Mouse (Mus musculus) embryonic facial prominence, embryonic 13.5 days (tissue): ENCODE results near the gene 2200002J24Rik. TPM values are rescaled to one million over a fixed set of nuclear protein-coding genes. Genes with fewer than 3 reads are reported as not detected.
A peak's percentile ranks its signal among the peaks of the same experiment; 100 is the strongest.

Source experiments
- ATAC-seq: fragments of 200-750 bp; cut with Nextera tagmentation; 2 replicates; pipeline ENCODE4 v1.8.0; 2017; ENCODE audit warnings: low read depth; ENCODE audit not compliant: insufficient number of reproducible peaks, insufficient read depth, low FRiP score, low TSS enrichment
- H3K27ac ChIP-seq: fragments of 300-500 bp; sonication (generic); 2 replicates; pipeline ENCODE4 v1.5.1; 2015; ENCODE audit warnings: moderate library complexity, mild to moderate bottlenecking, inconsistent platforms
- H3K27me3 ChIP-seq: fragments of 300-500 bp; sonication (generic); 2 replicates; pipeline ENCODE4 v1.6.1; 2015; ENCODE audit warnings: mild to moderate bottlenecking, inconsistent platforms
- H3K36me3 ChIP-seq: fragments of 300-500 bp; sonication (generic); 2 replicates; pipeline ENCODE4 v1.6.1; 2015; ENCODE audit warnings: mild to moderate bottlenecking, inconsistent platforms
- H3K4me1 ChIP-seq: fragments of 300-500 bp; sonication (generic); 2 replicates; pipeline ENCODE4 v1.6.1; 2015; ENCODE audit warnings: inconsistent platforms
- H3K4me2 ChIP-seq: fragments of 300-500 bp; sonication (generic); 2 replicates; pipeline ENCODE4 v1.6.1; 2015; ENCODE audit warnings: moderate library complexity, mild to moderate bottlenecking, inconsistent platforms
- H3K4me3 ChIP-seq: fragments of 300-500 bp; sonication (generic); 2 replicates; pipeline ENCODE4 v1.5.1; 2015; ENCODE audit warnings: mild to moderate bottlenecking, inconsistent platforms
- H3K9ac ChIP-seq: fragments of 300-500 bp; sonication (generic); 2 replicates; pipeline ENCODE4 v1.6.1; 2015; ENCODE audit warnings: mild to moderate bottlenecking, inconsistent platforms
- H3K9me3 ChIP-seq: fragments of 300-500 bp; sonication (generic); 2 replicates; pipeline ENCODE4 v1.6.1; 2016; ENCODE audit warnings: inconsistent platforms
- WGBS: fragments of 180-500 bp; shearing (Covaris S2); methylation state at CpG from one replicate; pipeline ENCODE4 v1.1.7; 2015; ENCODE audit warnings: mixed read lengths; 5-methylcytosine and 5-hydroxymethylcytosine counted together
- polyA plus RNA-seq: library from polyadenylated mRNA; unstranded; fragments of >200 nt; fragmentation: Nextera tagmentation; extraction: Ambion mirVana; gene quantifications from 2 replicates; pipeline ENCODE4 v1.2.1, GENCODE M21; 2015

The 2200002J24Rik gene
- polyA plus RNA-seq, 1 experiment from 2014 or later: not detected

DNA sequence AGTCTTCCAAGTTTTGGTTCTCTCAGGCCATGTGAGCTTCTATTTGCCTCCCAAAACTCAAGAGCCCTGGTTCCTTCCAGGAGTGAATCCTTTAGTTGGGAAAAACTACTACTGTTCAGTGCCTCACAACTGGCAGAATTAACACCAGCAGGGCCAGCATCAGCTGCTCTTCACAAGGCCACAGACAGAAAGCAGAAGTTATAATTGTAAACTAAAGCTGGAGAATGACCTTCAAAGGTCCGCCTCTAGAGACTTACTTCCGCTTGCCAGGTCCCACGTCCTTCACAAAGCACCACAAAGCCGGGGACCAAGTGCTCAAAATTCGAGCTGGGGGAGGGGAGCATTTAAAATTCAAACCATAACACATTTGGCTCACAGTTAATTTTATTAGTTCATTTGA lies 625 bp upstream of the 2200002J24Rik start:
- H3K27me3 ChIP-seq: no peaks in the 10 kb centered on the region

DNA sequence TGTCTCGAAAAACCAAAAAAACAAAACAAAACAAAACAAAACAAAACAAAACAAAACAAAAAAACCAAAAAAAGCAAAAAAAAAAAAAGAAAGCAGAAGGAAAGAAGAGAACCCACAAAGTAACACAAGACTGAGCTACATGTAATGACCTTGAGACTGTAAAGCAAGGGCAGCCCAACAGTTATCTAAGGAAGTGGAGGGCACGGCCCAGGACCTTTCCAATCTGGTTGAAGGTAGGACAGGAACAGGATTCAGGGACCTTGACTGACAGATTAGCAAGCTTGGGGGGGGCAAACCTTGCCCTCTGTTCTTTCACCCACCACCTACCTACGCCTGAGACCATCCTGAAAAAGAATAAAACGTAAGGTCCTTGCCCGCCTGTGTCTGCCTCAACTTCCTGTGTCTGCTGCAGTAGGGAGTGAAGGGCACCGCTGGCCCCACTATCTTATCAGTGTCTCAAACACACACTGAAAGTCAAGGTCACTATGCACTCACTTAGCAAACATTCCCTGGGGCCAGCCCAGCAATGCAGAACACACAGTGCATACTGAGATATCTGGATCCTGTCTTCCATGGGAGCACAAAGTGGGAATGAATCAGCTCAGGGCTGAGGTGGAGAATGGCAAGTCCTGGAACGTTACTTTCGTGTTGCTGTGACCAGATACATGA lies 7.6 kb downstream of the 2200002J24Rik start:
- Histone ChIP-seq H3K4me3 (no peak overlapping the region), H3K9ac (no peak overlapping the region), H3K36me3 (no peaks in the 10 kb centered on the region), H3K27me3 (peaks cover 9% of the 10 kb centered on the region; the same call in 1 of the 2 replicates), H3K27ac (no peak overlapping the region), H3K4me2 (no peak overlapping the region), H3K9me3 (no peaks in the 10 kb centered on the region), H3K4me1 (no peaks in the 10 kb centered on the region)
- 76% methylated on average over 8 of the region's 8 CpGs for WGBS
- ATAC-seq: no peak

More for the DNA sequence above, 625 bp upstream of the 2200002J24Rik start:
- no peak for ATAC-seq
- Histone ChIP-seq H3K4me2 (no peak overlapping the region), H3K4me1 (no peaks in the 10 kb centered on the region), H3K9ac (no peak overlapping the region), H3K9me3 (no peaks in the 10 kb centered on the region), H3K27ac (no peak overlapping the region), H3K4me3 (no peak overlapping the region), H3K36me3 (no peaks in the 10 kb centered on the region)
- 54% methylated on average over 5 of the region's 5 CpGs for WGBS

DNA sequence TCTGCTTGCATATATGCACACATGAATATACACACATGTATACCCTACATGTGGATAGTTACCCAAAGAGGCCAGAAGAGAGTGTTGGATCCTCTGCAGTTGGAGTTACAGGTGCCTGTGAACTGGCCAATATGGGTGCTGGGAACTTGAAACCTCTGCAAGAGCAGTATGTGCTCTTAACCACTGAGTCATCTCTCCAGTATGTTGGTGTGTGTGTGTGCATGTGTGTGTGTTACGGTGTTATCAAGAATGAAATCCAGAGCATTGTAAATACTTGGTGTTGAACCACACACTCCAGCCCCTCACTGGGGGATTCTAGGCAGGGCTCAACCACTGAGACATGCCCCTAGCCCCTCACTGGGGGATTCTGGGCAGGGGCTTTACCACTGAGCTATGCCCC lies 8.7 kb downstream of the 2200002J24Rik start:
- Histone ChIP-seq H3K9me3 (no peaks in the 10 kb centered on the region), H3K9ac (no peak overlapping the region), H3K27me3 (peaks cover 13% of the 10 kb centered on the region; the same call in 1 of the 2 replicates), H3K4me3 (no peak overlapping the region), H3K4me2 (no peak overlapping the region), H3K4me1 (no peaks in the 10 kb centered on the region), H3K36me3 (no peaks in the 10 kb centered on the region), H3K27ac (no peak overlapping the region)
- ATAC-seq: no peak
- 93% methylated on average over 1 of the region's 1 CpGs for WGBS

DNA sequence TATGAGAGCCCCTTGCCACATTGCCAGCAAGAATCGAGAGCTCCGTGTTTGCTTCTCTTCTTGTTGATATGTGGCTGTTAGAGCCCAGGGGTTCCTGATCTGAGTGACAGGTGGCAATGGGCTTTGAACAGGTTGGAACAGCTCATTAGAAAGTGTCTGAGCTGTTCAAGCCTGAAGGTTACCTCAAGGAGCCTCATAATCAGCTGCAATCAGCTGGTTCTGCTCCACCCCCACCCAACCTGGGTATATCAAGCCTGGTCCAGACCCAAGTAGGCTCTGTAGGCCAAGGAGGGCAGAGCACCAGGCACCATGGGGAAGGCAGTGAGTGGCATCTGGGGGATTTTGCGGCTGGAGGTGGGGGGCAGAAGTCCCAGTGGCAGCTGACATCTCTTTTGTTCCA lies 13.2 kb downstream of the 2200002J24Rik start, which contains the start of gene Atp4a:
Gene Atp4a (plus strand): TSS at position 268 of the 400 bp plus-strand sequence.
- Histone ChIP-seq H3K27me3 (peaks cover 36% of the 10 kb centered on the region), H3K4me3 (no peak within 1 kb of the TSS), H3K4me2 (no peak within 1 kb of the TSS), H3K27ac (no peak within 1 kb of the TSS), H3K4me1 (peaks cover 4% of the 10 kb centered on the region; the same call in 1 of the 2 replicates), H3K9me3 (no peaks in the 10 kb centered on the region), H3K9ac (no peak within 1 kb of the TSS), H3K36me3 (no peaks in the 10 kb centered on the region)
- no peak for ATAC-seq
- WGBS: 86% methylated on average over 3 of the region's 3 CpGs

DNA sequence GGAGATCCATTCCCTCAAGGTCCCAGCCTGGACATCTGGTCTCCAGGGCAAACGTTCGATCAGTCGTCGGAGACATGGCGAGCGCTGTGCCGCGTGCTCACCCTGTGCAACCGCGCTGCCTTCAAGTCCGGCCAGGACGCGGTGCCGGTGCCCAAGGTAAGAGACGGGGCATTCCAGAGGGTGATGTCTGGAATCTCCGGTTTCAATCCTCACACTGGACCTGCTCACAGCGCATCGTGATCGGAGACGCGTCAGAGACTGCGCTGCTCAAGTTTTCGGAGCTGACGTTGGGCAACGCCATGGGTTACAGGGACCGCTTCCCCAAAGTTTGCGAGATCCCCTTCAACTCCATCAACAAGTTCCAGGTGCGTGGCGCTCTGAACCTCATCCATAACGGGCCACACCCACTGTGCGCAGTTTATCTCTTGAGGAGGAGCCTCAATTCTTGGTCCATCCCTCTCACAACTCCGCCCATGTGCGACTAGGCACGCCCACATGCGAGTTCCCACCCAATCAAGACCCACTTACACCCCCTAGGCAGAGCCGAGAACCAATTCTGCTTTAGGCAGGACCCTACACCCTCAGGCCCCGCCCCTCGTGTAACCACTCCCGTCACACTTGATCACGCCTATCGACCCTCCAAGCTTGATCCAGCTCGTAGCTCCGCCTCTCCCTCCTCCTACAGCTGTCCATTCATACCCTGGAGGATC lies 18.4 kb downstream of the 2200002J24Rik start:
- H3K27ac ChIP-seq: no peak overlapping the region

DNA sequence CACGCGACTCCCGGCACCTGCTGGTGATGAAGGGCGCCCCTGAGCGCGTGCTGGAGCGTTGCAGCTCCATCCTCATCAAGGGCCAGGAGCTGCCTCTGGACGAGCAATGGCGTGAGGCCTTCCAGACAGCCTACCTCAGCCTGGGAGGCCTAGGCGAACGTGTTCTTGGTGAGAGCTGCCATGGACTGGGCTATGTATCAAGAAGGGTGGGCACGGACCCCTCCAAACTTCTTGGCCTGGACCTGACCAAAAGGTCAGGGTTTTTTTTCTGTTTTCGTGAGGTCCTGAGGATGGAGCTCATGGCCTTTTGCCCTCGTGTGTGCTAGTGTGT lies 19.0 kb downstream of the 2200002J24Rik start:
- H3K4me2 ChIP-seq: peak overlapping the region; percentile 65
- peak overlapping the region; percentile 40; the same call in 1 of the 2 replicates for H3K9ac ChIP-seq
- no peak overlapping the region for H3K27ac ChIP-seq
- ATAC-seq: peak; percentile 8; the same call in 1 of the 2 replicates
- no peaks in the 10 kb centered on the region for H3K9me3 ChIP-seq
- peaks cover 49% of the 10 kb centered on the region for H3K27me3 ChIP-seq
- peak overlapping the region; percentile 39 for H3K4me3 ChIP-seq
- 10% methylated on average over 14 of the region's 14 CpGs for WGBS
- H3K4me1 ChIP-seq: peaks cover 12% of the 10 kb centered on the region
- H3K36me3 ChIP-seq: no peaks in the 10 kb centered on the region

More for the DNA sequence above, 18.4 kb downstream of the 2200002J24Rik start:
- Histone ChIP-seq H3K9me3 (no peaks in the 10 kb centered on the region), H3K4me1 (peaks cover 12% of the 10 kb centered on the region), H3K27me3 (peaks cover 49% of the 10 kb centered on the region), H3K4me3 (peak overlapping the region; percentile 39), H3K36me3 (no peaks in the 10 kb centered on the region), H3K4me2 (peak overlapping the region; percentile 65), H3K9ac (peak overlapping the region; percentile 40; the same call in 1 of the 2 replicates)
- WGBS: 2% methylated on average over 43 of the region's 43 CpGs
- ATAC-seq: peak; percentile 77

DNA sequence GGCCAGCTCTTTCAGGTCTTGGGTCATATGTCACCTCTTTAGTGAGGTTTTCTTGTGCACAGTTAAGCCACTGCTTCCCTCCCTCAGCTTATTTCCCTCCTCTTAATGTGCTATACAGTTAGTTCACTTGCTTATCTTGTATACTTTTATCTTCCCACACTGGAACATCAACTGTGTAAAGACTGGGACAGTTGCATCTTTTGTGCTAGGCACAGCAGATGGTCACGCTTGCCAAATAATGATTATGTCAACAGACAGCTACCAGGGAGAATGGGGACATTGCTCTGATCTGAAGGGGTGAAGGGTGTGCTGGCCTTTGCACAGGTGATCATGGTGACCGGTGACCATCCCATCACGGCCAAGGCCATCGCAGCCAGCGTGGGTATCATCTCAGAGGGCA lies 20.9 kb downstream of the 2200002J24Rik start:
- no peak for ATAC-seq
- Histone ChIP-seq H3K36me3 (no peaks in the 10 kb centered on the region), H3K9me3 (no peaks in the 10 kb centered on the region), H3K4me2 (no peak overlapping the region), H3K9ac (no peak overlapping the region), H3K27me3 (peaks cover 48% of the 10 kb centered on the region), H3K27ac (no peak overlapping the region), H3K4me3 (no peak overlapping the region), H3K4me1 (peaks cover 18% of the 10 kb centered on the region)
- WGBS: 88% methylated on average over 5 of the region's 5 CpGs

DNA sequence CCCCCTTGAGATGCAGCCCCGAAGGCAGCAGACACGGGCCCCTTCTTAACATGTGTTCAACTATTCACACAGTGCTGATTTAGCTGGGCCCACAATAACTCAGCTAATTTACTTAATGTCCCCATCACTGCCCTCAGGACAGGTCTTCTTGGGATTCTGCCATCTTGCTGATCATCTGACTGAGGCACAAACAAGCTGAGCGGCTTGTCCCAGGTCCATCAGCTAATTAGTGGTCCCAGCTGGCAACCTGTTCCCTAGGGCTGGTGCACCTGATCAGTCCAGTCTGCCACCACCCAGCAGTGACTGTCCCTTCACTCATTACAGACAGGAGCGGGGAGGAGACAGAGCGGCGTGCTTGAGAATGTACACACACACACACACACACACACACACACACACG lies 22.6 kb downstream of the 2200002J24Rik start:
- H3K4me1 ChIP-seq: peaks cover 18% of the 10 kb centered on the region
- no peak overlapping the region for H3K9ac ChIP-seq
- no peak overlapping the region for H3K4me3 ChIP-seq
- H3K27me3 ChIP-seq: peaks cover 32% of the 10 kb centered on the region
- no peak for ATAC-seq
- H3K36me3 ChIP-seq: peaks cover 2% of the 10 kb centered on the region; the same call in 1 of the 2 replicates
- H3K27ac ChIP-seq: no peak overlapping the region
- H3K9me3 ChIP-seq: no peaks in the 10 kb centered on the region
- 65% methylated on average over 7 of the region's 7 CpGs for WGBS
- no peak overlapping the region for H3K4me2 ChIP-seq

DNA sequence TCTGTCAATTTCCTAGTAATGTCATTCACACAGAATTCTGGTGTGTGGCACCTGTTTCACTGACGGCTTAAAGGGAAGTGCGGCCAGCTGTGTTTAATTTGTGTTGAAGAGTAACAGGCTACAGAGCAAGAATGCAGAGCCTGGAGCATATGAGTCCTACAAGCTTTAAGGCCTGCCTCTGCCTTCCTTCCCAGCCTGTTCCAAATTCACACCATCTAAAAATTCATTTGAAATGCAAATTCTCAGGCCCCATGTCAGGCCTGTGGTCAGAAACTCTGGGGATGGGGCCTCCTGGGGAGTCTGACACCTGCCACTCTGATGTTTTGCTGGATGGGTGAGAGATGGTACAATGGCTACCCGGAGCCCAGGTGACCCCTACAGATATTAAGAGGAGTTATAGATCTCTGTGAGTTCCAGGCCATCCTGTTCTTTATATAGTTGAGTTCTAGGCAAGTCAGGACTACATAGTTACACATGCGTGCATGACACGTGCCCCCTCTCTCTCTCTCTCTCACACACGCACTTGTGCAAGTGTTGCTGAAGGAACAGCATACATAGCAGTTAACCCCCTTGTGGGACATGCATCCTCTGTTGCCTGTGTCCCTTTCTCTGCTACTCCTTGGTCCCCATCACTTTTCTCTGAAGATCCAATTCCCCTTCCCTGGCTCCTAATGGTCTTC lies 24.7 kb downstream of the 2200002J24Rik start:
- Histone ChIP-seq H3K4me2 (no peak overlapping the region), H3K36me3 (peaks cover 10% of the 10 kb centered on the region), H3K27me3 (peaks cover 12% of the 10 kb centered on the region; the same call in 1 of the 2 replicates), H3K4me3 (no peak overlapping the region), H3K27ac (no peak overlapping the region), H3K9ac (no peak overlapping the region), H3K4me1 (peaks cover 12% of the 10 kb centered on the region), H3K9me3 (no peaks in the 10 kb centered on the region)
- ATAC-seq: no peak
- WGBS: 56% methylated on average over 6 of the region's 6 CpGs

DNA sequence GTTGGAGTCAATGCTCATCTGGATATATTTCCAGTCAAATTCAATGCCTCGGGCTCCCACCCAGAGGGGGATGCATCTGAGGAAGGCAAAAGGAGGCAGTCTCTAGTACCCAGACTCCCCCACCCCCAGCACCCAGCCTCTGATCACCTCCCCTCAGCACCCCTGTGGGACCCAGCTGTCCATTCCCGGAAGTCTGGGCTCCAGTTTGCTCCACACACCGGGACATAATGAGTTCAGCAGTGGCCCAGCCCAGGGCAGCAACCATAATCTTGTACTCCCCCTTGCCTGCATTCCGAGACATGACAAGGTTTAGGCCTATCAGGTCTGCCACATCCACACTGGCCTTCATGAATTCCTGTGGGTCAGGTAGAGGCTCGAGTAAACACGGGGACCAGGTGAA lies 29.5 kb downstream of the 2200002J24Rik start:
- Histone ChIP-seq H3K4me1 (peaks cover 23% of the 10 kb centered on the region), H3K27ac (no peak overlapping the region), H3K9me3 (no peaks in the 10 kb centered on the region), H3K27me3 (no peaks in the 10 kb centered on the region), H3K4me2 (peak overlapping the region; percentile 78), H3K9ac (peak overlapping the region; percentile 90), H3K36me3 (peaks cover 26% of the 10 kb centered on the region), H3K4me3 (peak overlapping the region; percentile 80)
- ATAC-seq: no peak
- 80% methylated on average over 6 of the region's 6 CpGs for WGBS

DNA sequence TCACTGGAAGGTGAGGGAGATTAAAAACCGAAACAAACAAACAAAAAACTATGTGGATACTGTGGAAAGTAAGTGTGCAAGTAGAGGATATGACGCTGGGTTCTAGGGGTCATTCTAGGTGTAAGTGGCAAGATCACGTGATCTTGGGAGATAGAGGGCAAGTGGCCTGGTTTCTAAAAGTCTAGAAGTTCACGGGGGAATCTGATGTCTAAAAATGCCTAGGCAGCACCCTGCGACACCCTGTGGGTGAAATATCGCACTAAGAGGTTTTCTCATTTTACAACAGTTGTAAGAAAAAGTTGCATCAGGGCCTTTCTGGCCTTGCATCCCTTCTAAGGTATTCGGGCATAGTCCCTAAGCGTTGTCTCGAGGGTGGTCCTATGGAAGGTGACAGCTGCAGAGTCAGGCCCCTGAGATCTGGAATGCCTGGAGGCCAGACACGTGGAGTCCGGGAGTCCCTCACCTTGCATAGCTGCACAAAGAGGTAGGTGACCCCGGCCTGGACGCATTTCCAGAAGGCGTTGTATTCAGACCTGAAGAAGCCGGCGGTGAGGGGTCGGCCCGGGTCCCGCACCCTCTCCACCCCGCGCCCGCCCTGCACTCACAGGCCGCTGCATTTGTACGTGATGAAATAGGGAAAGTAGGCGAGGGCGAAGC lies 30.1 kb downstream of the 2200002J24Rik start:
- WGBS: 7% methylated on average over 26 of the region's 26 CpGs
- no peaks in the 10 kb centered on the region for H3K27me3 ChIP-seq
- H3K9ac ChIP-seq: peak overlapping the region; percentile 90
- H3K36me3 ChIP-seq: peaks cover 29% of the 10 kb centered on the region
- H3K4me3 ChIP-seq: peak overlapping the region; percentile 80
- peak overlapping the region; percentile 78 for H3K4me2 ChIP-seq
- peaks cover 17% of the 10 kb centered on the region for H3K4me1 ChIP-seq
- H3K9me3 ChIP-seq: no peaks in the 10 kb centered on the region
- ATAC-seq: peak; percentile 27; the same call in 1 of the 2 replicates
- H3K27ac ChIP-seq: peak overlapping the region; percentile 89; the same call in 1 of the 2 replicates
